Mouse (Mus musculus): Measurements from ENCODE around the gene Skor1.

GRCm38 (mm10) chr9:63197252-63197651, 48.5 kb upstream of the Skor1 start:
- no peak for TF ChIP-seq CTCF (IDR thresholded peaks at IDR 0.05; ENCODE audit: low read depth)
- TF ChIP-seq EP300 (IDR thresholded peaks at IDR 0.05; ENCODE audit: low read depth) = no peak

All from liver, postnatal 0 days (tissue).